Mouse (Mus musculus) frontal cortex, postnatal 10 days (tissue): ENCODE measurements at regions not wholly inside any gene's neighbourhood (a gene's known extent, or its start where the extent isn't known, plus 50 kb on each side); places are given as distances from the start of the nearest gene placed in this dataset.

Source experiments
- DNase-seq, 2 experiments: peaks; one replicate each; pipeline ENCODE4 v3.0.0; 2022; ENCODE audit warnings: low spot score in 2 of 2, mixed read lengths in 1 of 2

DNA sequence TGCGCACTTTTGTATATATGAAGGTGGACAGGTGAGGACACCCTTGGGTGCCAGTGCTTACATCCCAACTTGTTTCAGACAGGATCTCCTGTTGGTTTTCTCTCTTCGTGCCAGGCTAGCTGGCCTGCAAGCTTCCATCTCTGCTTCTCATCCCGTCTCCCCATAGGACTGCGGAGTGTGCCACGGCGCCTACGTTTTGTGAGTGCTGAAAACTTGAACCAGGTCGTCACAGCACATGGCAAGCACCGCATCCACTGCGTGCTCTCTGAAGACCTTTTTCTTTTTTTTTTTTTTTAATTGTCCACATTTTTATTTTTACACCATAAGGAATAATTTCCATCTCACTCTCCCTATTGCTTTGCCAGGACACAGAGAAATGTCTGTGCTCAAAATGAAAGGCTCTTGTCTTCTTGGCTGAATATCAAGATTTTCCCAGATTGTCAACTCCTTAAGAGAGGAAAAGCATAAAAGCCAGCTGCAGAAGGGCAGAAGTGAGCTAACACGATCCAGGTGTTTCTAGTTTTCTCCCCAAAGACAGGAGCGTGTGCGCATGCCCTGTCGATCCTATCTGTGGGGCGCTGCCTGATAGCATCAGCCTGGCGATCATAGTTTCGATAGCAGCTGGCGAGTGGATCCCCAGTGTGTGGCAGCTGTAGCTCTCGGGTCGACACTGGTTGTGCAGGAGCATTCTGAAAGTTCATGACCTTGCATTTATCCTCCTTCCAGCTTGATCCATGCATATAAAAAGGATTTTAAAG is 326.4 kb upstream of the Ddhd1 start:
- no peak for DNase-seq

GRCm38 (mm10) chr14:45992041-45992869 is 334.3 kb upstream of the Ddhd1 start:
- DNase-seq: no peak

- DNase-seq: no peak
Observed at GRCm38 (mm10) chr14:45992870-45993135, 334.9 kb upstream of the Ddhd1 start.

DNA sequence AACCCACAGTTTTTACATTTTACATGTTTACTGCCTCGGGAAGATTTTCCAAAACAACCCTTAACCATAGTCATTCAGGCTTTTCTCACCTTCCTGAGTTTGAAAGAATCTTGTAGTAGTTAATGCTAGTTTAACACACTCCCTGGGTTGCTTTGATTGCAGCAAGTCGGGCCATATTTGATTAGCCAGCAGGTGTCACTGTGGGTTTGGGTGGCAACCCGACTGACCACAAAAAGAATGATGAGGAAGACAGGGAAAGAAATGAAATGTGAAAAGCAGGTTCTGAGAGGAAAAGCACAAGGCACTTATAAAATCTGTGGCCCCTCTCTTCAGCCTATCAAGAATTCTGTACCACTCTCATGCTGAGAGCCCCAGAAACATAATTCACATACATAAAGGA is 335.7 kb upstream of the Ddhd1 start:
- DNase-seq: peak in 1 of 2 experiments; percentile 59

DNA sequence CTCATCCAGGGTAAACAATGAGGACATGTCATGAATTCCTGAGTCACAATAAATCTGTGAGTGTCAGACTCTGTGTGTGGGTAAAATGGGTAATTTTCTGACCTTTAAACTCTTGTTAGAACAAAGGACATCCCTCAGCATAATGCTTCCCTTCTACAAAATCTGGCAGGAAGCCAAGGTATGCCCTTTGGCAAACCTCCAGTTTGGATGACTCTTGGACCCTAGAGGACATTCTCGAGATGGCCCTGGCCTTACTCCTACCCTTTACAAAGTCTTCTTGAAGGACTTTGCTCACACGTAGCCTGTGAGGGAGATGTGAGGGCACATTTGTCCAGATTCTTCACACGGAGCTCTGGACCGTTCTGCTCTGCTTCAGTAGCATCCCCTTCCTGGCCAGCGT is 338.8 kb upstream of the Ddhd1 start:
- no peak for DNase-seq

DNA sequence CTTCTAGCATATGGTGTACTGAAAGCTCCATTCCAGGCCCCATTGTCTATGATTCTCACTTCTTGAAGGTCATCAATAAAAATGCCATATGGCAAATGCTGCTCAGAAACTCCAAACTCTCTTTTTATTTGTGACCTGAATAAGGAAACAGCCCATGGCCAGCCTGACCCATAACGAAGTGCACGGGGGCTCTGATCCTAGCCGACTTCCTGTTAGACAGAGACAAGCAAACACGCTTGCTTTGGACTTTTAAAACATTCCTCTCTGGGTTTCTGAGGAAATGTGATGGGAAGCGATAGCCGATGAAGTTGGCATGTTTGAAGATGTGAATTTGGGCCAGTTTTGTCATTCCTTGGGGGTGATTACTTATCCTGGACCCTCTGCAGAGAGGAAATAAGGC is 346.1 kb upstream of the Ddhd1 start:
- no peak for DNase-seq

GRCm38 (mm10) chr14:46005307-46005706 is 347.4 kb upstream of the Ddhd1 start:
- DNase-seq: no peak

DNA sequence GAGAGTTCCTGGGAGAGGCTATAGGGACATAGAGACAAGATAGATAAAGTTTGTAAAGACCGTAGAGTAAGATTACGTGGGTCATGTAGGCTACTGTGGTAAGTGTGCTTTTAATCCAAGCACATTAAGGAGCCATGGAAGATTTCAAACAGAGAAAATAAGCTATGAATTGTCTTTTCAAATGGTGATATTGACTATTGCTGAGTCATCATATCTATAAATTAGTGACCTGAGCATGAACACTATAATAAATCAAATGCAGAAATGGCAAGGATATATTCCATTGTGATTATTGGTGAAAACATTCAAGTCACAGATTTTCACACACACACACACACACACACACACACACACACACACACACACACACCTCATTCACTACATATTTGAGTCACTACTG is 355.3 kb upstream of the Ddhd1 start:
- DNase-seq: no peak

GRCm38 (mm10) chr14:46014090-46014489 is 356.1 kb upstream of the Ddhd1 start:
- DNase-seq: no peak

GRCm38 (mm10) chr14:46015682-46016400 is 357.9 kb upstream of the Ddhd1 start:
- no peak for DNase-seq

DNA sequence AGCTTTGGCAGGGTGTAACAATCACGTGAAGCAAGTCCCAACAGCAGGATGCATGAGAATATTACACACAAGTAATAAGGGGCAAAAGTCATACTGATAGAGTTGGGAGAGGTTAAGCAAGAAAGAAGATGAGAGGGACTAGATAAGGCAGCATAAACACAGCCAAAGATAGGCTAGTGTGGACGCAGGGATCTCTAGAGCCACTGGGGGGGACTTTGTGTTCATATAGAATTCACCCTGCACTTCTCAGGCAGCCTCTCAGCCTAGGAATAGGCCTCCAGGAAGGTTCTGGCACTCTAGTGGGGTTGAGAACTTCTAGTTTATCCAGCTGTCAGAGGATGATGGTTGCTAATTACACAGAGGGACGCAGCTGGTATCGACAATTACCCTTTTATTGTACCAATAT is 358.8 kb upstream of the Ddhd1 start:
- DNase-seq: no peak

DNA sequence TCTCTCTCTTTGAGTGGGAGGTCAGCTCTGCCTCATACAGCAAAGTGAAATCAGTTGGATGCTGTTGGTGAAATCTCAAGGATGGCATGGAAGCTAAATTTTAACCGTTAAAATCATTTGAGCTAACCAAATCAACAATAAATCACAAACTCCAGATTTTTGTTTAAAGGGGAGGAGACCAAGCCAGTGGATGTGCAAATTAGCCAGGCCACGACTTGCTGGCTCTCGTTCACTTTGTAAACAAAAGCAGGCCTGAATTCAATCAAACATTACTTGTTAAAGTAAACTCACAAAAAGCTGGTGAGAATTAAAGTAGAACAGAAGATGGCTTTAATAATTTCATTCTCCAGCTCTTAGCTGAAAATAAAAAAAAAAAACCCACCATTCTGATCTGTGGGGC is 359.3 kb upstream of the Ddhd1 start:
- no peak for DNase-seq

- no peak for DNase-seq
Observed at GRCm38 (mm10) chr14:46017976-46018375, 360.0 kb upstream of the Ddhd1 start.

GRCm38 (mm10) chr14:46019240-46020025 is 359.8 kb upstream of the Gm15217 start:
- DNase-seq: no peak

- DNase-seq: no peak
Observed at GRCm38 (mm10) chr14:46034301-46034700, 344.9 kb upstream of the Gm15217 start.

GRCm38 (mm10) chr14:46060622-46061381 is 318.4 kb upstream of the Gm15217 start:
- peak; percentile 15 to 21 for DNase-seq

DNA sequence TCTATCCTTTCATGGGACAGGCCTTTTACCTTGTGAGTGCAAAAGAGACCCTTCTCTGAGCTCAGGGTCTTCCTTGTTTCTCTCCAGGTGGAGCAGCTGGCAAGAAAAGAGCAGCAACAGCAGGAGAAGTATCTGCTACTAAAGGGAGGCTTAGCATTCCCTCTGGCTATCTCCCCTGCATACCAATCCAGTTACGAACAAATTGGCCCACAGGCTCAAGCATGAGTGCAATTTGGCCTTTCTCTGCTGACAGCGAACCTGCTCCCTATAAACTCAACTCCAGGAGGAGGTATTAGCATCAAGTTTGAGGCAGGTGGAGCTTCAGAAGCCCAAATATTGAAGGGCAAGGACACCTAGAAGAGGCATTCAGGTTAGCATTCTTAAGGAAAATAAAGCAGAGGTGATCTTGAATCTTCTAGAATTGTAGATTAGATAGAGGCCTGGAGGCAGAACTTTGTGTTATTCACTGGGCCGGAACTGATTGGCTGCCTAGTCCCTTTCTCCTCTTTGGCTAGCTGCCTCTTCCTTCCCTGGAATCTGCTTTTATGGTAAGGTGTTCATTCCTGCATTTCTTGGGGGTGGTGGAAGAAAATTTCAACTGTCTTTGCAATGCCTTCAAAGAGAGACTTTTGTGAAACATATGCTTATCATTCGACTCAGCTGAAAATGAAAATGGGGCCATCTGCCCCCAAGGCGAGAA is 312.0 kb upstream of the Gm15217 start:
- no peak for DNase-seq

DNA sequence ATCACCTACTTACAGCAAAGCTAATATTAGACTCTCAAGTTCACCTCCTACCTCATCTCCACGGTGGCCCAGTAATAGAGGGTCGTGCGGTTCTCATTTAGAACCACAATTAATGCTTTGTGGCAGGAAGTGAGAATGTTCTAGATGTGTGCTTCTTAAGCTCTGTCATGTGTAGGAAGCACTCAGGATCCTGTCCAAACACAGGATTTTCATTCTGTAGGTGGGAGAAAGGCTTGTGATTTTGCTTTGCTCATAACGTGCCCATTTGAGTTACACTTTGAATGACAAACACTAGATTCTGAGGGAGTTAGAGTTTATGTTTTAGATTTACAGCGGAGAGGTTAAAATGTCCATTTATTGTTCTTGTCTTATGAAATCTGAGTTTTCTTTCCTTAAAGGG is 308.0 kb upstream of the Gm15217 start:
- no peak for DNase-seq

- DNase-seq: no peak
Observed at GRCm38 (mm10) chr14:46076738-46077137, 302.5 kb upstream of the Gm15217 start.

GRCm38 (mm10) chr14:46077406-46078131 is 301.6 kb upstream of the Gm15217 start:
- no peak for DNase-seq
